8 mouse cellular contexts compared by ENCODE assay signal in genomic region chr1:135248434-135248850, GRCm38 (mm10). TPM values are rescaled to one million over a fixed set of nuclear protein-coding genes. Genes with fewer than 3 reads are reported as not detected.
DNase-seq lines count a peak whose midpoint lies in the region; ATAC-seq lines count a peak whose summit lies in the region.

No protein-coding gene starts in this region.

- 13% methylated on average over 15 of the region's 15 CpGs for WGBS in heart, embryonic 13.5 days
- WGBS in embryonic facial prominence, embryonic 14.5 days = 6% methylated on average over 15 of the region's 15 CpGs
- WGBS in midbrain, embryonic 10.5 days = 8% methylated on average over 15 of the region's 15 CpGs
- 4% methylated on average over 15 of the region's 15 CpGs for WGBS in stomach, embryonic 16.5 days

- H3K4me2 ChIP-seq in heart, embryonic 13.5 days = peak overlapping the region; percentile 49
- peak overlapping the region; percentile 34 for H3K4me2 ChIP-seq in embryonic facial prominence, embryonic 14.5 days (ENCODE audit: low read depth, low read length)
- peak overlapping the region; percentile 27 for H3K4me2 ChIP-seq in stomach, embryonic 16.5 days (ENCODE audit: low read depth, low read length)

- DNase-seq in heart, postnatal 14 days = no peak
- peak; percentile 75 for DNase-seq in embryonic facial prominence, embryonic 14.5 days (ENCODE audit: low spot score)
- peak; percentile 94 for DNase-seq in kidney, adult 11 months
- DNase-seq in left cerebral cortex, adult 9 months (ENCODE audit: low spot score in 2 of 2) = peak; percentile 52 to 70
- no peak for DNase-seq in midbrain, embryonic 10.5 days (ENCODE audit: low spot score)
- DNase-seq in thymus, postnatal 36 days = no peak

- H3K27me3 ChIP-seq in heart, embryonic 13.5 days (replicated peaks) = peaks cover 51% of the 10 kb centered on the region
- H3K27me3 ChIP-seq in embryonic facial prominence, embryonic 14.5 days (replicated peaks; ENCODE audit: control insufficient read depth, insufficient read depth, low read length) = no peaks in the 10 kb centered on the region
- peaks cover 14% of the 10 kb centered on the region for H3K27me3 ChIP-seq in midbrain, embryonic 10.5 days (ENCODE audit: low read depth, poor library complexity, severe bottlenecking)
- no peaks in the 10 kb centered on the region for H3K27me3 ChIP-seq in stomach, embryonic 16.5 days (ENCODE audit: control insufficient read depth, insufficient read depth, low read length)

- H3K36me3 ChIP-seq in heart, embryonic 13.5 days = no peaks in the 10 kb centered on the region
- H3K36me3 ChIP-seq in embryonic facial prominence, embryonic 14.5 days (ENCODE audit: control insufficient read depth, insufficient read depth, low read length) = no peaks in the 10 kb centered on the region
- no peaks in the 10 kb centered on the region for H3K36me3 ChIP-seq in midbrain, embryonic 10.5 days
- H3K36me3 ChIP-seq in stomach, embryonic 16.5 days (ENCODE audit: control insufficient read depth, insufficient read depth, low read length) = no peaks in the 10 kb centered on the region

- no peak overlapping the region for H3K27ac ChIP-seq in heart, embryonic 13.5 days (replicated peaks)
- H3K27ac ChIP-seq in embryonic facial prominence, embryonic 14.5 days (replicated peaks; ENCODE audit: low read depth, low read length) = no peak overlapping the region
- no peak overlapping the region for H3K27ac ChIP-seq in midbrain, embryonic 10.5 days (replicated peaks)
- H3K27ac ChIP-seq in stomach, embryonic 16.5 days (ENCODE audit: low read length) = peak overlapping the region; percentile 61

- H3K4me3 ChIP-seq in heart, embryonic 13.5 days = peak overlapping the region; percentile 17; the same call in 1 of the 2 replicates
- H3K4me3 ChIP-seq in embryonic facial prominence, embryonic 14.5 days (ENCODE audit: low read depth, low read length) = no peak overlapping the region
- H3K4me3 ChIP-seq in midbrain, embryonic 10.5 days = peak overlapping the region; percentile 40
- H3K4me3 ChIP-seq in stomach, embryonic 16.5 days (replicated peaks; ENCODE audit: low read length) = peak overlapping the region; percentile 12

- ATAC-seq in heart, embryonic 13.5 days (ENCODE audit: extremely low read depth, insufficient number of reproducible peaks, low FRiP score, low TSS enrichment) = no peak
- peak; percentile 89 for ATAC-seq in embryonic facial prominence, embryonic 14.5 days (ENCODE audit: low read depth)
- ATAC-seq in stomach, embryonic 16.5 days (ENCODE audit: insufficient read depth, low FRiP score) = peak; percentile 83

- H3K9ac ChIP-seq in heart, embryonic 13.5 days = no peak overlapping the region
- H3K9ac ChIP-seq in embryonic facial prominence, embryonic 14.5 days (ENCODE audit: low read depth, low read length) = no peak overlapping the region
- peak overlapping the region; percentile 19; the same call in 1 of the 2 replicates for H3K9ac ChIP-seq in stomach, embryonic 16.5 days (ENCODE audit: low read length)

- no peaks in the 10 kb centered on the region for H3K9me3 ChIP-seq in heart, embryonic 13.5 days
- H3K9me3 ChIP-seq in embryonic facial prominence, embryonic 14.5 days (ENCODE audit: control insufficient read depth, low read length) = no peaks in the 10 kb centered on the region
- no peaks in the 10 kb centered on the region for H3K9me3 ChIP-seq in midbrain, embryonic 10.5 days (replicated peaks)
- no peaks in the 10 kb centered on the region for H3K9me3 ChIP-seq in stomach, embryonic 16.5 days (replicated peaks; ENCODE audit: control insufficient read depth, low read length)

- intact Hi-C loops in heart, postnatal 14 days (cut with DNase I) = no loop called here

- peaks cover 19% of the 10 kb centered on the region for H3K4me1 ChIP-seq in heart, embryonic 13.5 days
- peaks cover 8% of the 10 kb centered on the region; the same call in 1 of the 2 replicates for H3K4me1 ChIP-seq in embryonic facial prominence, embryonic 14.5 days (ENCODE audit: control insufficient read depth, insufficient read depth, low read length)
- peaks cover 6% of the 10 kb centered on the region for H3K4me1 ChIP-seq in midbrain, embryonic 10.5 days
- H3K4me1 ChIP-seq in stomach, embryonic 16.5 days (ENCODE audit: control insufficient read depth, insufficient read depth, low read length) = peaks cover 6% of the 10 kb centered on the region; the same call in 1 of the 2 replicates

RNA-seq across cellular contexts. Expression of gene Elf3, which starts 9.9 kb away (rescaled TPM):
- polyA plus RNA-seq in heart, embryonic 13.5 days (2015; fragmentation: Nextera tagmentation; extraction: Ambion mirVana) = 0.86 and 0.93 TPM in 2 replicates
- total RNA-seq in heart, postnatal 14 days (2021) = under 1 TPM in 1 of 2 experiments, not detected in 1; 0.26 TPM
- 10.0 and 13.8 TPM in 2 replicates for polyA plus RNA-seq in embryonic facial prominence, embryonic 14.5 days (2014; fragmentation: Nextera tagmentation; extraction: Ambion mirVana)
- 0.77 and 1.6 TPM in 2 replicates for polyA plus RNA-seq in midbrain, embryonic 10.5 days (2016; fragmentation: Nextera tagmentation; extraction: Ambion mirVana)
- 161 and 211 TPM in 2 replicates for polyA plus RNA-seq in stomach, embryonic 16.5 days (2015; fragmentation: Nextera tagmentation; extraction: Ambion mirVana)

RNA-seq across cellular contexts. Expression of gene Rnpep, which starts 35.4 kb away (rescaled TPM):
- polyA plus RNA-seq in heart, embryonic 13.5 days (2015; fragmentation: Nextera tagmentation; extraction: Ambion mirVana) = 52.8 and 57.5 TPM in 2 replicates
- total RNA-seq in heart, postnatal 14 days (2021) = 10 to 100 TPM; 22.0 to 23.0 TPM
- 78.1 and 79.9 TPM in 2 replicates for polyA plus RNA-seq in embryonic facial prominence, embryonic 14.5 days (2014; fragmentation: Nextera tagmentation; extraction: Ambion mirVana)
- polyA plus RNA-seq in midbrain, embryonic 10.5 days (2016; fragmentation: Nextera tagmentation; extraction: Ambion mirVana) = 94.7 and 97.5 TPM in 2 replicates
- polyA plus RNA-seq in stomach, embryonic 16.5 days (2015; fragmentation: Nextera tagmentation; extraction: Ambion mirVana) = 129 and 131 TPM in 2 replicates

Comparison
In these comparisons a context has a peak if more than half of its experiments do, and no peak if none do; other contexts are left out.
1. DNase-seq: peak in embryonic facial prominence, embryonic 14.5 days (single experiment), kidney, adult 11 months (single experiment) and left cerebral cortex, adult 9 months (2 of 2); none in heart, postnatal 14 days (0 of 2), midbrain, embryonic 10.5 days (single experiment) and thymus, postnatal 36 days (0 of 2).
2. RNA of gene Elf3, which starts 9.9 kb away (polyA plus RNA-seq): 161 to 211 TPM in stomach, embryonic 16.5 days; 10.0 to 13.8 TPM in embryonic facial prominence, embryonic 14.5 days, 0.77 to 1.6 TPM in midbrain, embryonic 10.5 days and 0.86 to 0.93 TPM in heart, embryonic 13.5 days; every median in the first group is over 10 times any median in the second.
3. Peak in every context shown above with its lines, with median percentiles within 50 percentile points of each other: H3K4me2 ChIP-seq.